Mouse (Mus musculus) MEL (cell line): ENCODE data around the gene Majin.

Experiments
- CTCF ChIP-seq, 3 experiments: IDR thresholded peaks in 2 of 3; conservative IDR thresholded peaks in 1 of 3; 2 replicates each; pipeline ENCODE4 v1.5.1; 2011 to 2012; ENCODE audit warnings: low read length in 3 of 3, low read depth in 2 of 3, mild to moderate bottlenecking in 2 of 3, improper control_type of control experiment in 1 of 3, inconsistent platforms in 1 of 3, mixed read lengths in 1 of 3, moderate library complexity in 1 of 3; ENCODE audit not compliant: control insufficient read depth in 1 of 3, insufficient read depth in 1 of 3, poor library complexity in 1 of 3, severe bottlenecking in 1 of 3
- GABPA ChIP-seq: IDR thresholded peaks from 2 replicates; pipeline ENCODE4 v1.6.1; 2012; ENCODE audit warnings: low read depth, mild to moderate bottlenecking, inconsistent platforms, low read length, improper control_type of control experiment, moderate library complexity
- GATA1 ChIP-seq: IDR thresholded peaks from 2 replicates; pipeline ENCODE4 v1.6.1; 2011; ENCODE audit warnings: low read depth, low read length, improper control_type of control experiment
- MYC ChIP-seq: IDR thresholded peaks from 2 replicates; pipeline ENCODE4 v1.6.1; 2011; ENCODE audit warnings: low read depth, mild to moderate bottlenecking, low read length, improper control_type of control experiment, moderate library complexity
- POLR2A ChIP-seq, 2 experiments: IDR thresholded peaks; 2 replicates each; pipeline ENCODE4 v1.6.1; 2011 to 2012; ENCODE audit warnings: low read length in 2 of 2, mild to moderate bottlenecking in 2 of 2, control low read depth in 1 of 2, improper control_type of control experiment in 1 of 2, low read depth in 1 of 2, moderate library complexity in 1 of 2; ENCODE audit not compliant: control insufficient read depth in 1 of 2, insufficient read depth in 1 of 2, poor library complexity in 1 of 2
- POLR2AphosphoS2 ChIP-seq: IDR thresholded peaks from 2 replicates; pipeline ENCODE4 v1.6.1; 2011; ENCODE audit warnings: low read length, improper control_type of control experiment
- POLR2AphosphoS5 ChIP-seq: IDR thresholded peaks from 2 replicates; pipeline ENCODE4 v1.6.1; 2012; ENCODE audit warnings: low read depth, borderline replicate concordance, mild to moderate bottlenecking, inconsistent platforms, low read length, moderate library complexity, mixed read lengths

DNA sequence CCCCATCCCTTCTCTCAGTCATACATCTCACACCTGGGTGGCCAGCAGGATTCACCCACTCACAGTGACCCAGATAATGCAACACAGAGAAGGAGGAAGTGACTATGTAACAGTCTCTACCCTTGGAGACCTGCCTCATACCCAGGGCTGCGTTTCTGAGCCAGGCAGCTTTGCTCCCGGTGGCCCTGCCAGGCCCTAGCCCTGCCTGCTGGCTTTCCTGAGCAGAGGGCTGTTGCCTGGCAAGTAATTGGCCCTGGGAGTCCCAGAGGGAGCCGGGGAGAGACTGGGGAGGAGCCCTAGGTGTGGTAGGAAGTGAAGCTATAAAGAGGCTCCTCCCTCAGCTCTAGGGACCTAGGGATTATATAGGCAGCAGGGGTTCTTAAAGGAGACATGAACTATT, 1.7 kb upstream of the Majin start:
- no peak for TF ChIP-seq CTCF (IDR thresholded peaks at IDR 0.05 in 2 of 3, conservative IDR thresholded peaks at IDR 0.05 in 1 of 3; ENCODE audit: control insufficient read depth in 1 of 3, insufficient read depth in 1 of 3, low read depth in 2 of 3, low read length in 3 of 3, poor library complexity in 1 of 3, severe bottlenecking in 1 of 3)
- no peak for TF ChIP-seq POLR2AphosphoS2
- no peak for TF ChIP-seq POLR2A (IDR thresholded peaks at IDR 0.05; ENCODE audit: control insufficient read depth in 1 of 2, insufficient read depth in 1 of 2, low read depth in 1 of 2, low read length in 2 of 2, poor library complexity in 1 of 2)
- no peak for TF ChIP-seq GABPA
- no peak for TF ChIP-seq MYC
- no peak for TF ChIP-seq POLR2AphosphoS5
- TF ChIP-seq GATA1 = no peak
